Mouse (Mus musculus) MEL-GATA-1-ER (cell line): ENCODE measurements around the gene Rab5c.
A peak's percentile ranks its signal among the peaks of the same experiment; 100 is the strongest.

ENCODE experiments used
- DNase-seq: peaks from one replicate; pipeline ENCODE4 v3.0.0-alpha.2; 2012; ENCODE audit warnings: low read depth; ENCODE audit errors: extremely low read depth

Gene Rab5c

GRCm38 (mm10) chr11:100738066-100738604 lies at the start of gene Rab5c:
Gene Rab5c (minus strand): TSS chr11:100738215.
- DNase-seq, result peak; percentile 99

- no peak for DNase-seq
Observed at GRCm38 (mm10) chr11:100785774-100786173, 47.8 kb upstream of the Rab5c start.

- no peak for DNase-seq
Observed at GRCm38 (mm10) chr11:100784286-100784685, 46.3 kb upstream of the Rab5c start.

GRCm38 (mm10) chr11:100782568-100782967 lies 44.6 kb upstream of the Rab5c start:
- DNase-seq, result no peak

GRCm38 (mm10) chr11:100781763-100782475 lies 43.9 kb upstream of the Rab5c start:
- DNase-seq, result no peak

- DNase-seq, result no peak
Observed at GRCm38 (mm10) chr11:100780247-100780646, 42.2 kb upstream of the Rab5c start.

GRCm38 (mm10) chr11:100778069-100778468 lies 40.1 kb upstream of the Rab5c start:
- no peak for DNase-seq

- no peak for DNase-seq
Observed at GRCm38 (mm10) chr11:100775921-100776320, 37.9 kb upstream of the Rab5c start.

GRCm38 (mm10) chr11:100774261-100774660 lies 36.2 kb upstream of the Rab5c start:
- DNase-seq, result no peak

- peak; percentile 62 for DNase-seq
Observed at GRCm38 (mm10) chr11:100770646-100771408, 32.8 kb upstream of the Rab5c start, which contains the start of gene Ghdc. Gene Ghdc (minus strand): TSS chr11:100770957.

GRCm38 (mm10) chr11:100769980-100770379 lies 32.0 kb upstream of the Rab5c start:
- DNase-seq, result no peak

GRCm38 (mm10) chr11:100767871-100768270 lies 29.9 kb upstream of the Rab5c start:
- DNase-seq, result no peak

GRCm38 (mm10) chr11:100766726-100767125 lies 28.7 kb upstream of the Rab5c start:
- DNase-seq, result no peak

GRCm38 (mm10) chr11:100762831-100763230 lies 24.8 kb upstream of the Rab5c start, which contains the start of gene Hcrt:
Gene Hcrt (minus strand): TSS chr11:100762931.
- no peak for DNase-seq

- DNase-seq, result peak; percentile 41
Observed at GRCm38 (mm10) chr11:100761547-100762045, 23.6 kb upstream of the Rab5c start.

GRCm38 (mm10) chr11:100759611-100760233 lies 21.7 kb upstream of the Rab5c start, which contains the start of gene Kcnh4:
Gene Kcnh4 (minus strand): TSS chr11:100759942.
- DNase-seq, result no peak

GRCm38 (mm10) chr11:100758707-100759610 lies 20.9 kb upstream of the Rab5c start:
- DNase-seq, result no peak

- DNase-seq, result no peak
Observed at GRCm38 (mm10) chr11:100757566-100757965, 19.6 kb upstream of the Rab5c start.

GRCm38 (mm10) chr11:100756476-100756875 lies 18.5 kb upstream of the Rab5c start:
- no peak for DNase-seq

- DNase-seq, result no peak
Observed at GRCm38 (mm10) chr11:100754693-100755057, 16.7 kb upstream of the Rab5c start.
